Comparison of ENCODE assay signal across 12 mouse cellular contexts in genomic region chr6:40011609-40012008, GRCm38 (mm10).
DNase-seq lines count a peak whose midpoint lies in the region; ATAC-seq and TF ChIP-seq lines count a peak whose summit lies in the region.
"Had no signal": no experiment of that assay in that cellular context is flagged by ENCODE, and none has a peak within 500 bp of the region (broad histone marks: within the 10 kb centered on the region; RNA-seq: fewer than 3 reads in every experiment).

No protein-coding gene starts in this region.

- no peaks in the 10 kb centered on the region for H3K36me3 ChIP-seq in myocyte (ENCODE audit: control insufficient read depth, insufficient read depth)
- H3K36me3 ChIP-seq: heart, embryonic 15.5 days had no signal

- no peak for TF ChIP-seq POLR2A in myocyte (IDR thresholded peaks at IDR 0.05; ENCODE audit: insufficient read length, low read depth)

- H3K27me3 ChIP-seq in myocyte (ENCODE audit: control insufficient read depth, insufficient read depth, insufficient read length), result peaks cover 7% of the 10 kb centered on the region
- H3K27me3 ChIP-seq: heart, embryonic 15.5 days had no signal

- no peaks in the 10 kb centered on the region for H3K79me2 ChIP-seq in myocyte (ENCODE audit: control insufficient read depth, insufficient read depth)

- peak; percentile 39 to 53 for DNase-seq in heart, postnatal 10 days
- DNase-seq in heart, adult 8-10 months (ENCODE audit: low spot score), result no peak
- DNase-seq in retina, postnatal 1 day, result peak; percentile 38
- no peak for DNase-seq in retina, embryonic 14.5 days (ENCODE audit: low spot score)
- DNase-seq in embryo, embryonic 11 days, result peak; percentile 61
- DNase-seq in layer of hippocampus, postnatal 10 days (ENCODE audit: low spot score in 2 of 2), result no peak
- DNase-seq: left cerebral cortex, postnatal 4 days; thymus, adult 2 months had no signal

- no peak overlapping the region for H3K4me2 ChIP-seq in myocyte (ENCODE audit: low read depth)
- H3K4me2 ChIP-seq: heart, embryonic 15.5 days had no signal

- ATAC-seq in monocyte, adult 5-6 weeks (replicated peaks; ENCODE audit: insufficient number of reproducible peaks, low FRiP score, low TSS enrichment, poor library complexity, severe bottlenecking), result no peak
- ATAC-seq: forebrain, embryonic 16.5 days had no signal

- intact Hi-C loops in heart, postnatal 10 days (cut with DNase I), result no loop called here

- no peak overlapping the region for H3ac ChIP-seq in myocyte (ENCODE audit: control insufficient read depth, insufficient read length)

- no peak overlapping the region for H3K4me3 ChIP-seq in myocyte
- H3K4me3 ChIP-seq: heart, embryonic 15.5 days had no signal

TF ChIP-seq in myocyte, 11 proteins besides CTCF, POLR2A, EP300 and RAD21:
- peak; percentile 78 for TF ChIP-seq REST (IDR thresholded peaks at IDR 0.05; ENCODE audit: insufficient read depth, insufficient read length)
- TF ChIP-seq POLR2AphosphoS2 (IDR thresholded peaks at IDR 0.05; ENCODE audit: insufficient read length, low read depth), result no peak

Comparison
In these comparisons a context has a peak if more than half of its experiments do, and no peak if none do; other contexts are left out.
1. DNase-seq: peak in heart, postnatal 10 days (2 of 2), retina, postnatal 1 day (single experiment) and embryo, embryonic 11 days (single experiment); none in heart, adult 8-10 months (single experiment), retina, embryonic 14.5 days (single experiment) and layer of hippocampus, postnatal 10 days (0 of 2).